Mouse (Mus musculus) lung, adult 18-20 months (tissue): ENCODE measurements around the gene Krt20.

Source experiments
- DNase-seq, 2 experiments: peaks; one replicate each; pipeline ENCODE4 v3.0.0; 2022; ENCODE audit warnings: mixed read lengths in 2 of 2

Krt20 gene

GRCm38 (mm10) chr11:99406186-99406585 is 31.8 kb downstream of the Krt20 start:
- DNase-seq: peak in 1 of 2 experiments; percentile 36

- DNase-seq: no peak
Observed at GRCm38 (mm10) chr11:99399956-99400549, 37.9 kb downstream of the Krt20 start.

GRCm38 (mm10) chr11:99398832-99399231 is 39.1 kb downstream of the Krt20 start:
- no peak for DNase-seq

DNA sequence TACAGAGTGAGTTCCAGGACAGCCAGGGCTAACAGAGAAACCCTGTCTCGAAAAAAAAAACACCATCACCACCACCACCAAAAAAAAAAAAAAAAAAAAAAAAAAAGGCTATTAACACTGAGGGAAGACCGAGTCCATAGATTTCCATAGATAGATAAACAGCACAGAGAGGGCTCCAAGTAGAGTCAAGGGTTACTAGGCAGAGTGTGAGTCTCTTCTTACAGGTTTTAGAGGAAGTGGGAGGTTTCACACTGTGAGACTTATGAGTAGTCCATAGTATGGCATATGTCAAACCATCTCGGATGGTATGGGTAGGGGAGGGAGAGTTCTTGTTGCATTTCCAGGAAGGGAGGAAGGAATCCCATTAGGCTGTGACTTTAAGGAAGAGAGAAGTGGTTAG is 39.9 kb downstream of the Krt20 start:
- DNase-seq: no peak

DNA sequence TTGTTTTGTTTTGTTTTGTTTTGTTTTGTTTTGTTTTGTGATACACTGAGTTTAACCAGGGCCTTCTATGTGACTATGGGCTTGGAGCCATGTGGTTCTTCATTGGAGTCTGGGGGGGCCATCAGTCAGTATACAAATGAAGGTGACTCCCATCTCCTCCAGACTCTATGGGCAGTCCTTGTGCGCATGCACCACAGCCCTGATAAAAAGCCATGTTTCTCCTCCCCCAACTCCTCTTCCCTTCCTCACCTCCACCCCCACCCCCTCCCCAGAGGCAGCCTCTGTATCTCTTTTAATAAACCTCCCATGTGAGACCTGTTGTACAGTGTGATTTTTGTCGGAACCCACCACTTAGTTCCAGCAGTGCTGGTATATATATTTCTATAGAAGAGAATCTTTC is 41.3 kb downstream of the Krt20 start:
- no peak for DNase-seq

- no peak for DNase-seq
Observed at GRCm38 (mm10) chr11:99396034-99396433, 41.9 kb downstream of the Krt20 start.

DNA sequence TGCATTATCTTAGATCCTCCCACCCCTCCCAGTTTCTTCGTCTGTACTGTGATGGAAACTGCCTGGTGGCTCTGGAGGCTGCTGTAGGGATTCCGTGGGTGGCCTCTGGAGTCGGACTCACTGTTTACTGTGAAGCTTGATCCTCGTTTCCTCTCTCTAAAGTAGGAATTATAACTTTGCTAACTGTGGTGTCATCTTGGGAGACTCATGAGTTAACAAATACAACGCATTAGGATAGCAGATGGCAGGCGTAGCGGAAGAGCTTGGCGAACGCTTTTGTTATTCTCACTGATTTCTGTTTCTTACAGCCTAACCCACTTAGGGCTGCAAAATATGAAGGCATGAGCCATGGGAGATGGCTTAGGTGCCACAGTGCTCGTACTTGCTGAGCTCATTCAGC is 45.5 kb downstream of the Krt20 start:
- no peak for DNase-seq

DNA sequence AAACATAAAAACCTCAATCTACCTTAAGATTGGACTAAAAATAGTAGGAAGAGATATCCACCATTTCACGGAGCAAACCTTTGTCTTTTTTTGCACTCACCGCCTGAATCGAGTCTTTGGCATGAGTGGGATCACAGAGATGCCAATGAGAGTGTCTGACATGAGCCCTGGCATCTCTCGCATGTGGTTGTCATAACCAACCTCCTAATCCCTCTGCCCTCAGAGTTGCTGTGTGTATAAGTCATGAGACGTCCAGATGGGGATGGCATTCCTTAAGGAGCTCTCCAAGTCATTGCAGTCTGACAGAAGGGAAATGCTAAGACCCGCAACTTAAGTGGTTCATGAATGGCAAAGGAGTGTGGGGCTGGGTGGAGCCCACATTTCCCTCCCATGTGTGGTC is 46.6 kb downstream of the Krt20 start:
- no peak for DNase-seq

DNA sequence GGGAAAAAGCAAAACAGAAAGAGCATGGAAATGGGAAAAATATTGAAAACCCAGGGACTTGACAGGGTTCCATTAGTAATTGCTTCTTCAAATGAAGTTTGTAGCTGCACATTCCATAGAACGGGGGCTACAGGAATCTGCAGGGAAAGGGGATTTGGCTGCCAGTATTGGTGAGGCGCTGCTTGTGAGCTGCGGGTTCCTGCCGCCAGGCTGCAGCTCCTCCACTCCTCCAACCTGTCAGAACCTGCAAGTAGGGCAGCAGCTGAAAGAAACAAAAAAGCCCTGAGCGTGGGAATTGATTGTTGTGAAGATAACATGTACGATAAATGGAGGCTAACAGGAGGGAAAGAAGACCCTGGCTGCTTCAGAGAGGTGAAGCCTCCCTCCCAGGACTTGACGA is 47.1 kb downstream of the Krt20 start:
- DNase-seq: no peak

DNA sequence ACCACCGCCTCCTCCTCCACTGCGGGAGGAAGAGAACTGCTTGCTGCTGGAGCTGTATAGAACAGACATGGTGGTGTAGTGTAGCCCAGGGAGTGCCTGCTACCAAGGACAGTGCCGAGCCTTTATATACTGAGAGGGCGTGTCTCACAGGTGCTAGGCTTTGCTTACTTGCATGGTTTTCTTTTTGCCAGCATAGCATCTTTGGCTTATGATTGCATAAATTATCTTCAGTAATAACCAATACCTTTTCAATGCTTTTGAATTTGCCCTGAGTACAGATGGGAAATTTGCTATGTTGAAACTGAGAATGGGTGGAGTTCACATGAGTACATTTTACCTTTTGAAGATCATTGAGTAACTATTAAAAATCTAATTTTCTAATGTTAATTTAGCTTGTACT is 48.7 kb downstream of the Krt20 start, which contains the start of gene Krt10:
Gene Krt10, minus strand, starts transcription at position 101 of the 400 bp plus-strand sequence.
- no peak for DNase-seq

DNA sequence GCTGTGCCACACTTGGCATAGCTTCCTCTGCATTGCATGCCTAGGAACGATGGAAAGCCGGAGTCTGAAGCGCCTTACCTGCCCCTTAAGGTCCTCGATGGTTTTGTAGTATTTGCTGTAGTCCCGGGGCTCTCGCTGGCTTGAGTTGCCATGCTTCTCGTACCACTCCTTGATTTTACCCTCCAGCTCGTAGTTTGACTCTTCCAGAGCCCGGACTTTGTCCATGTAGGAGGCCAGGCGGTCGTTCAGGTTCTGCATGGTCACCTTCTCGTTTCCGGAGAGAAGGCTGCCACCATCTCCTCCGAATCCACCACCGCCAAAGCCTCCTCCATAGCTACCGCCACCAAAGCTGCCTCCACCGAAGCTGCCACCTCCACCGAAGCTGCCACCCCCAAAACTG is 49.3 kb downstream of the Krt20 start:
- DNase-seq: no peak

- DNase-seq: peak; percentile 94 to 95
Observed at GRCm38 (mm10) chr11:99385813-99386721, 51.9 kb downstream of the Krt20 start.

DNA sequence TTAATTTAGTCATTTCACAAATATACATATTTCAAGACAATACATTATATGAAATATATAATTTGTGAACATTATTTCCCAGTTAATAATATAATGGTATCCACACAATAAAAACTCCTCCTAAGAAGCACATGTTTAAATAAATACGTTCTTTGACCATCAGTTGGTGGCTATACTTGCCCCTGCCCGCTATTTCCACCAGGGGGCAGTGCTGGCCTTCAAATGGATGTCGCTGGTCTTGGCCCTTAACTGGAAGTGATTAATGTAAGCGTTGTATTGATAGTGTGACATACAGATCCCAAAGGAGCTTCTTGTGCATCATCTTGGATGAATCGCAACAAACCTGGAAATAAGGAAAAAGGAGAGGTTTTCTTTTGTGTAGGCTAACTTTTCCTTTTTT is 58.4 kb downstream of the Krt20 start:
- peak; percentile 62 to 72 for DNase-seq
